Mouse (Mus musculus): ENCODE results near the gene Jak1. TPM values are rescaled to one million over a fixed set of nuclear protein-coding genes. Genes with fewer than 3 reads are reported as not detected.
A peak's percentile ranks its signal among the peaks of the same experiment; 100 is the strongest.

Gene Jak1
- polyA plus RNA-seq, 1 experiment from 2014 or later, result 46.3 TPM

- WGBS, result 6% methylated on average over 26 of the region's 26 CpGs
- peak; percentile 4; the same call in 1 of the 2 replicates for ATAC-seq
- peak overlapping the region; percentile 99 for H3K9ac ChIP-seq (ENCODE audit: low read depth, low read length)
- peak overlapping the region; percentile 97 for H3K27ac ChIP-seq (ENCODE audit: low read depth, low read length)
- TF ChIP-seq CTCF (IDR thresholded peaks at IDR 0.05; ENCODE audit: low read depth), result no peak
- H3K9me3 ChIP-seq (ENCODE audit: control insufficient read depth), result no peaks in the 10 kb centered on the region
- no peaks in the 10 kb centered on the region for H3K36me3 ChIP-seq (ENCODE audit: control insufficient read depth, insufficient read depth)
- peak overlapping the region; percentile 99 for H3K4me3 ChIP-seq (ENCODE audit: low read depth, low read length)
- 0 out of 2 replicates have a peak, but pooled peaks cover 3% of the 10 kb centered on the region for H3K4me1 ChIP-seq (replicated peaks; ENCODE audit: control insufficient read depth, insufficient read depth, low read length)
- no peaks in the 10 kb centered on the region for H3K27me3 ChIP-seq (replicated peaks; ENCODE audit: control insufficient read depth, insufficient read depth, low read length)
- peak overlapping the region; percentile 83 for H3K4me2 ChIP-seq (replicated peaks; ENCODE audit: low read depth)
Measured at GRCm38 (mm10) chr4:101263968-101264740, 928 bp downstream of the Jak1 start.

GRCm38 (mm10) chr4:101261596-101261995, 3.5 kb downstream of the Jak1 start:
- TF ChIP-seq CTCF (IDR thresholded peaks at IDR 0.05; ENCODE audit: low read depth), result no peak
- 78% methylated on average over 5 of the region's 5 CpGs for WGBS
- no peaks in the 10 kb centered on the region for H3K36me3 ChIP-seq (ENCODE audit: control insufficient read depth, insufficient read depth)

GRCm38 (mm10) chr4:101260744-101261291, 4.3 kb downstream of the Jak1 start:
- Histone ChIP-seq H3K36me3 (ENCODE audit: control insufficient read depth, insufficient read depth) (no peaks in the 10 kb centered on the region), H3K27me3 (replicated peaks; ENCODE audit: control insufficient read depth, insufficient read depth, low read length) (no peaks in the 10 kb centered on the region), H3K27ac (ENCODE audit: low read depth, low read length) (no peak overlapping the region), H3K9ac (ENCODE audit: low read depth, low read length) (no peak overlapping the region), H3K4me3 (ENCODE audit: low read depth, low read length) (no peak overlapping the region), H3K9me3 (ENCODE audit: control insufficient read depth) (no peaks in the 10 kb centered on the region), H3K4me2 (replicated peaks; ENCODE audit: low read depth) (no peak overlapping the region), H3K4me1 (replicated peaks; ENCODE audit: control insufficient read depth, insufficient read depth, low read length) (0 out of 2 replicates have a peak, but pooled peaks cover 3% of the 10 kb centered on the region)
- TF ChIP-seq CTCF (IDR thresholded peaks at IDR 0.05; ENCODE audit: low read depth), result no peak
- WGBS, result 90% methylated on average over 8 of the region's 8 CpGs
- no peak for ATAC-seq

More at GRCm38 (mm10) chr4:101261596-101261995, 3.5 kb downstream of the Jak1 start:
- Histone ChIP-seq H3K27me3 (replicated peaks; ENCODE audit: control insufficient read depth, insufficient read depth, low read length) (no peaks in the 10 kb centered on the region), H3K4me3 (ENCODE audit: low read depth, low read length) (no peak overlapping the region), H3K9me3 (ENCODE audit: control insufficient read depth) (no peaks in the 10 kb centered on the region), H3K27ac (ENCODE audit: low read depth, low read length) (no peak overlapping the region), H3K9ac (ENCODE audit: low read depth, low read length) (no peak overlapping the region), H3K4me1 (replicated peaks; ENCODE audit: control insufficient read depth, insufficient read depth, low read length) (0 out of 2 replicates have a peak, but pooled peaks cover 3% of the 10 kb centered on the region), H3K4me2 (replicated peaks; ENCODE audit: low read depth) (no peak overlapping the region)
- ATAC-seq, result no peak

GRCm38 (mm10) chr4:101256526-101257210, 8.4 kb downstream of the Jak1 start:
- 0 out of 2 replicates have a peak, but pooled peaks cover 5% of the 10 kb centered on the region for H3K4me1 ChIP-seq (replicated peaks; ENCODE audit: control insufficient read depth, insufficient read depth, low read length)
- TF ChIP-seq CTCF (IDR thresholded peaks at IDR 0.05; ENCODE audit: low read depth), result no peak
- no peak overlapping the region for H3K27ac ChIP-seq (ENCODE audit: low read depth, low read length)
- 53% methylated on average over 3 of the region's 3 CpGs for WGBS
- no peak overlapping the region for H3K4me3 ChIP-seq (ENCODE audit: low read depth, low read length)
- no peak for ATAC-seq
- H3K9ac ChIP-seq (ENCODE audit: low read depth, low read length), result no peak overlapping the region
- no peak overlapping the region for H3K4me2 ChIP-seq (replicated peaks; ENCODE audit: low read depth)
- no peaks in the 10 kb centered on the region for H3K27me3 ChIP-seq (replicated peaks; ENCODE audit: control insufficient read depth, insufficient read depth, low read length)
- no peaks in the 10 kb centered on the region for H3K36me3 ChIP-seq (ENCODE audit: control insufficient read depth, insufficient read depth)
- no peaks in the 10 kb centered on the region for H3K9me3 ChIP-seq (ENCODE audit: control insufficient read depth)

GRCm38 (mm10) chr4:101254606-101255349, 10.3 kb downstream of the Jak1 start:
- TF ChIP-seq CTCF (IDR thresholded peaks at IDR 0.05; ENCODE audit: low read depth), result no peak
- ATAC-seq, result no peak
- H3K9ac ChIP-seq (ENCODE audit: low read depth, low read length), result no peak overlapping the region
- no peaks in the 10 kb centered on the region for H3K36me3 ChIP-seq (ENCODE audit: control insufficient read depth, insufficient read depth)
- H3K4me1 ChIP-seq (replicated peaks; ENCODE audit: control insufficient read depth, insufficient read depth, low read length), result peaks cover 8% of the 10 kb centered on the region; the same call in 1 of the 2 replicates
- H3K9me3 ChIP-seq (ENCODE audit: control insufficient read depth), result no peaks in the 10 kb centered on the region
- no peaks in the 10 kb centered on the region for H3K27me3 ChIP-seq (replicated peaks; ENCODE audit: control insufficient read depth, insufficient read depth, low read length)
- no peak overlapping the region for H3K27ac ChIP-seq (ENCODE audit: low read depth, low read length)
- no peak overlapping the region for H3K4me2 ChIP-seq (replicated peaks; ENCODE audit: low read depth)
- 71% methylated on average over 8 of the region's 8 CpGs for WGBS
- H3K4me3 ChIP-seq (ENCODE audit: low read depth, low read length), result no peak overlapping the region

Data from intestine, postnatal 0 days (tissue).